Mouse (Mus musculus): ENCODE measurements around the gene Ank3.

DNA sequence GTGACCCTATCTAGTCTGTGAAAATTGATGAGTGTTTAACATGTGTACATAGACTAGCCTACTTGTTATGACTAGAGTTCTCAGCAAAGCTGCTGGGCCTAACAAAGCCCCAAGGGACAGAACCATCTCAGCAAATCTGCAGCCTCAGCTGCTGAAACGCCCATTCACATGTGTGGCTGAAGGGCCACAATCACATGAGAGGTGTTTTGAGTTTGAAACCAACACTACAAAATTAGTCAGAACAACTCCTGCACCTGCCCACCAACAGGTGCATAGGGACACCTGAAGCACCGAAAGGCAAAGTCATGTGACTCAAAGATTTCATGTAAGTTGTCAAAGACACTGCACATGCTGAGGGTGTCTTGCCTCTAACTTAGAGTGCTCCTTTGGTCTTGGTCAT lies 656.7 kb downstream of the Ank3 start:
- TF ChIP-seq CTCF (IDR thresholded peaks at IDR 0.05; ENCODE audit: low read depth), result no peak
- TF ChIP-seq EP300 (IDR thresholded peaks at IDR 0.05; ENCODE audit: low read depth), result no peak
